Mouse (Mus musculus) intestine, embryonic 16.5 days (tissue): ENCODE data around the gene Pcp4. TPM values are rescaled to one million over a fixed set of nuclear protein-coding genes. Genes with fewer than 3 reads are reported as not detected.

ENCODE experiments used
- polyA plus RNA-seq: library from polyadenylated mRNA; unstranded; fragments of >200 nt; fragmentation: Nextera tagmentation; extraction: Ambion mirVana; gene quantifications from 2 replicates; pipeline ENCODE4 v1.2.1, GENCODE M21; 2015

Pcp4 gene
- polyA plus RNA-seq, 1 experiment from 2014 or later = 48.1 TPM

Other genes starting within 250 kb of the Pcp4 start
- gene B3galt5, start 231.8 kb upstream of the Pcp4 start, polyA plus RNA-seq = 1.4 and 2.1 TPM in 2 replicates
- 0.32 and 0.33 TPM in 2 replicates for gene Itgb2l, start 24.0 kb upstream of the Pcp4 start, polyA plus RNA-seq